Mouse (Mus musculus) CH12.LX (cell line): ENCODE data around the gene Gucy2d. TPM values are rescaled to one million over a fixed set of nuclear protein-coding genes. Genes with fewer than 3 reads are reported as not detected.

Experiments used
- DNase-seq: peaks from one replicate; pipeline ENCODE4 v3.0.0-alpha.2; 2013; ENCODE audit errors: extremely low read depth
- H3K27ac ChIP-seq: 2 replicates; pipeline ENCODE4 v1.5.1; 2012; ENCODE audit warnings: low read depth, mild to moderate bottlenecking, control low read depth, moderate library complexity; ENCODE audit not compliant: insufficient read depth
- H3K27me3 ChIP-seq: replicated peaks from 2 replicates; pipeline ENCODE3; 2012; ENCODE audit warnings: inconsistent platforms
- H3K36me3 ChIP-seq, 2 experiments: replicated peaks in 1 of 2; 2 replicates each; pipeline versions ENCODE3 to v1.6.1; 2012; ENCODE audit warnings: inconsistent platforms in 1 of 2, low read length in 1 of 2, mild to moderate bottlenecking in 1 of 2, mixed read lengths in 1 of 2, moderate library complexity in 1 of 2; ENCODE audit not compliant: control insufficient read depth in 1 of 2, insufficient read depth in 1 of 2
- H3K4me1 ChIP-seq, 2 experiments: 2 replicates each; pipeline ENCODE4 v1.6.1; 2012; ENCODE audit warnings: inconsistent platforms in 1 of 2, moderate library complexity in 1 of 2; ENCODE audit not compliant: insufficient read depth in 2 of 2, control insufficient read depth in 1 of 2
- H3K4me2 ChIP-seq: 2 replicates; pipeline ENCODE4 v1.6.1; 2012; ENCODE audit warnings: low read depth, mild to moderate bottlenecking, control low read depth; ENCODE audit not compliant: poor library complexity, insufficient read depth, severe bottlenecking
- H3K4me3 ChIP-seq, 3 experiments: fragments of 150-350 bp in 1 of 3; sonication (generic) in 1 of 3; replicated peaks in 1 of 3; 2 replicates each; pipeline versions ENCODE3 to v1.5.1; 2011 to 2012; ENCODE audit warnings: low read depth in 2 of 3, low read length in 2 of 3, mild to moderate bottlenecking in 2 of 3, moderate library complexity in 2 of 3, control low read depth in 1 of 3, improper control_type of control experiment in 1 of 3, inconsistent platforms in 1 of 3, mixed read lengths in 1 of 3; ENCODE audit not compliant: poor library complexity in 1 of 3
- H3K79me2 ChIP-seq: replicated peaks from 2 replicates; pipeline ENCODE4 v1.6.1; 2012; ENCODE audit warnings: mild to moderate bottlenecking, moderate library complexity; ENCODE audit not compliant: control insufficient read depth, poor library complexity, insufficient read depth, severe bottlenecking; ENCODE audit errors: extremely low read depth
- H3K9ac ChIP-seq: 2 replicates; pipeline ENCODE4 v1.6.1; 2012; ENCODE audit warnings: low read depth, mild to moderate bottlenecking, control low read depth, moderate library complexity; ENCODE audit not compliant: insufficient read depth
- H3K9me3 ChIP-seq: replicated peaks from 2 replicates; pipeline ENCODE3; 2012; ENCODE audit warnings: low read length, inconsistent platforms, mixed read lengths
- CHD2 ChIP-seq: IDR thresholded peaks from 2 replicates; pipeline ENCODE4 v1.6.1; 2011; ENCODE audit warnings: low read length, improper control_type of control experiment
- CTCF ChIP-seq, 2 experiments: IDR thresholded peaks in 1 of 2; conservative IDR thresholded peaks in 1 of 2; 2 replicates each; pipeline ENCODE4 v1.5.1; 2011 to 2012; ENCODE audit warnings: low read depth in 2 of 2, low read length in 2 of 2, improper control_type of control experiment in 1 of 2, inconsistent platforms in 1 of 2, mild to moderate bottlenecking in 1 of 2, moderate library complexity in 1 of 2
- EP300 ChIP-seq: IDR thresholded peaks from 2 replicates; pipeline ENCODE4 v1.6.1; 2011; ENCODE audit warnings: low read length, improper control_type of control experiment
- GABPA ChIP-seq: IDR thresholded peaks from 2 replicates; pipeline ENCODE4 v1.6.1; 2012; ENCODE audit warnings: low read depth, low read length, improper control_type of control experiment, inconsistent platforms; ENCODE audit not compliant: insufficient replicate concordance
- IRF4 ChIP-seq: IDR thresholded peaks from 2 replicates; pipeline ENCODE4 v1.6.1; 2014; ENCODE audit warnings: low read depth, mild to moderate bottlenecking, inconsistent platforms, low read length, improper control_type of control experiment
- JUN ChIP-seq: IDR thresholded peaks from 2 replicates; pipeline ENCODE4 v1.6.1; 2011; ENCODE audit warnings: low read depth, mild to moderate bottlenecking, low read length, improper control_type of control experiment, moderate library complexity; ENCODE audit not compliant: insufficient read depth
- JUND ChIP-seq: conservative IDR thresholded peaks from 2 replicates; pipeline ENCODE4 v1.6.1; 2011; ENCODE audit warnings: low read depth, low read length, improper control_type of control experiment
- KAT2A ChIP-seq: IDR thresholded peaks from 2 replicates; pipeline ENCODE4 v1.6.1; 2012; ENCODE audit warnings: low read length, improper control_type of control experiment, inconsistent platforms; ENCODE audit not compliant: insufficient replicate concordance
- MAZ ChIP-seq: IDR thresholded peaks from 2 replicates; pipeline ENCODE4 v1.6.1; 2012; ENCODE audit warnings: low read depth, mild to moderate bottlenecking, inconsistent platforms, low read length, improper control_type of control experiment, moderate library complexity
- MXI1 ChIP-seq: IDR thresholded peaks from 2 replicates; pipeline ENCODE4 v1.6.1; 2011; ENCODE audit warnings: mild to moderate bottlenecking, low read depth, low read length, improper control_type of control experiment
- MYC ChIP-seq: IDR thresholded peaks from 2 replicates; pipeline ENCODE4 v1.6.1; 2011; ENCODE audit warnings: low read depth, mild to moderate bottlenecking, improper control_type of control experiment, low read length
- NELFE ChIP-seq: IDR thresholded peaks from 2 replicates; pipeline ENCODE4 v1.6.1; 2011; ENCODE audit warnings: low read depth, low read length, improper control_type of control experiment
- POLR2A ChIP-seq: IDR thresholded peaks from 2 replicates; pipeline ENCODE4 v1.6.1; 2011; ENCODE audit warnings: low read depth, mild to moderate bottlenecking, improper control_type of control experiment, low read length
- POLR2AphosphoS2 ChIP-seq: IDR thresholded peaks from 2 replicates; pipeline ENCODE4 v1.6.1; 2011; ENCODE audit warnings: low read depth, low read length, improper control_type of control experiment
- RCOR1 ChIP-seq: conservative IDR thresholded peaks from 2 replicates; pipeline ENCODE4 v1.6.1; 2012; ENCODE audit warnings: low read depth, mild to moderate bottlenecking, inconsistent platforms, low read length, improper control_type of control experiment
- SMC3 ChIP-seq: IDR thresholded peaks from 2 replicates; pipeline ENCODE4 v1.6.1; 2011; ENCODE audit warnings: low read depth, low read length, improper control_type of control experiment
- TBP ChIP-seq: conservative IDR thresholded peaks from 2 replicates; pipeline ENCODE4 v1.6.1; 2011; ENCODE audit warnings: low read depth, low read length, improper control_type of control experiment
- UBTF ChIP-seq: IDR thresholded peaks from 2 replicates; pipeline ENCODE4 v1.6.1; 2012; ENCODE audit warnings: low read depth, mild to moderate bottlenecking, inconsistent platforms, low read length, improper control_type of control experiment, moderate library complexity
- ZC3H11A ChIP-seq: IDR thresholded peaks from 2 replicates; pipeline ENCODE4 v1.6.1; 2012; ENCODE audit warnings: low read depth, mild to moderate bottlenecking, inconsistent platforms, low read length, improper control_type of control experiment
- ZKSCAN1 ChIP-seq: IDR thresholded peaks from 2 replicates; pipeline ENCODE4 v1.6.1; 2012; ENCODE audit warnings: low read depth, inconsistent platforms, low read length, improper control_type of control experiment, borderline replicate concordance
- dilution Hi-C: fragments of 300-500 bp; cut with MboI; formaldehyde crosslinking; loops from 2 replicates; pipeline ENCODE4 v1.14.3; 2020; ENCODE audit warnings: low sequenced_read_pairs; ENCODE audit not compliant: extremely low pct_unique_long_range_greater_than_20kb, extremely low pct_ligation_motif_present
- in situ Hi-C: fragments of 300-500 bp; cut with MboI; formaldehyde crosslinking; loops from 3 replicates; pipeline ENCODE4 v1.14.3; 2019; ENCODE audit warnings: low sequenced_read_pairs, low pct_ligation_motif_present, low pct_unique_long_range_greater_than_20kb, mixed read lengths
- polyA plus RNA-seq: library from polyadenylated mRNA; unstranded; fragments of >175 nt; gene quantifications from 2 replicates; pipeline ENCODE4 v1.2.1, GENCODE M21; 2012; ENCODE audit warnings: low read depth; ENCODE audit not compliant: insufficient read length
- total RNA-seq, 2 experiments: library from RNA; depleted of rRNA; stranded (reverse); fragments of 300-350 nt in 1 of 2; fragments of >200 nt in 1 of 2; gene quantifications; 2 replicates each; pipeline ENCODE4 v1.2.3; 2012 to 2014

The Gucy2d gene
- total and polyA plus RNA-seq, 3 experiments = not detected

DNA sequence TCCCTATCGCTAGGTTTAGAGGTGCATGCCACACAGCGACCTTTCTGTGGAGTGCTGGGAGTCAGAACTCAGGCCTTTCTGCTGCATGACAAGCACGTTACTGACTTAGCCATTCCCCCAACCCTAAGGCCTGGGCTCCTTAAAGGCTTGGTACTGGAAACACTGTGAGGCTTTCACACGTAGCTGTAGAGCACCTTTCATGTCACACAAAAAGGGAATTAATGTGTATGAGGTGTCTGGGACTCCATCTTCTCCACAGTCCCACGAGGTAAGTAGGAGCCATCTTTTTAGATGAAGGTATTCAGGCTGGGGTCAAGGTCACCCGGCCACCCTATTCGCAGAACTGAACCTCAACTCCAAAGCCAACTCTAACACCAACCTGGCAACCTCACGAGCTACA lies 41.6 kb downstream of the Gucy2d start:
- Histone ChIP-seq H3K4me2 (no peak overlapping the region), H3K27ac (no peak overlapping the region), H3K9me3 (no peaks in the 10 kb centered on the region), H3K36me3 (no peaks in the 10 kb centered on the region), H3K27me3 (peaks cover 11% of the 10 kb centered on the region), H3K9ac (no peak overlapping the region), H3K4me1 (peaks cover 37 to 52% of the 10 kb centered on the region in 2 experiments), H3K79me2 (no peaks in the 10 kb centered on the region), H3K4me3 (no peak overlapping the region)
- in situ Hi-C loops = loop anchor here (10.0 kb wide), 1 partner anchor 353 kb away; the partner anchor contains the start of gene Wnt11
- no peak for TF ChIP-seq MYC
- dilution Hi-C loops = no loop called here
- no peak for DNase-seq

DNA sequence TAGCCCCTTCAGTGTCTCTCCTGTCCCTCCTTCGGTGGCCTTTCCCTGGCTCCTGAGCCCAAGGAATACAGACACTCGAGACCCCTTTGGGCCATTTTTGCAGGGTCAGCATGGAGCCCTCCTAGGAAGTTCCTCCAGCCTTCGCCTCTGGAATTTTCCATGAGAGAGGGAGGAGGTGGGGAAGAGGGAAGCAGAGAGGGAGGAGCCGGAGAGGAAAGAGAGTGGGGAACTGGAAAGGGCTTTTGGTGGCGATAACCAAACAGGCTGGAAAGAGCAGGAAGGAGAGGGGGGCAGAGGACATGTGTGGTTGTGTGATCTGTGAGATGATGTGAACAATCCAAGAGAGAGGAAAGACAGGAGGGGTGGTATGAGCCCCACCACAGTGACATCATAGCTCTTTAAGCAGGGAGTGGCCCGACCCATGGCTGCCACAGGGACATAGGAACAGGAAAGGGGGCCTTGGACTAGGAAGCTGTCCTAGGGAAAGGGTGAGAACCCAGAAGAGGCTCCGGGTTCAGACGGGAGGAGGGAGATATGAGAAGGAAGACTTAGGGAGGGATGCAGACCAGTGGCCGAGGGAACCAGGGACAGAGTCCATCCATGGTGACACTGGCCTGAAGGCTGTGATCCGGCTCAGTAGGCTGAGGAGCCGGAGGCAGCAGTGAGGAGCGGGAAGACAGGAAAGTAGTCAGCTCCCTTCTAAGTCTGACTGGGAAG lies 42.5 kb downstream of the Gucy2d start:
- Histone ChIP-seq H3K4me2 (no peak overlapping the region), H3K36me3 (no peaks in the 10 kb centered on the region), H3K4me3 (no peak overlapping the region), H3K9me3 (no peaks in the 10 kb centered on the region), H3K9ac (no peak overlapping the region), H3K27ac (no peak overlapping the region), H3K4me1 (peaks cover 38 to 60% of the 10 kb centered on the region in 2 experiments), H3K27me3 (peaks cover 11% of the 10 kb centered on the region), H3K79me2 (no peaks in the 10 kb centered on the region)
- DNase-seq = no peak
- in situ Hi-C loops (loop anchor here (10.0 kb wide), 1 partner anchor 352 kb away; the partner anchor contains the start of gene Wnt11), dilution Hi-C loops (no loop called here)
- TF ChIP-seq CTCF (conservative IDR thresholded peaks at IDR 0.05 in 1 of 2, IDR thresholded peaks at IDR 0.05 in 1 of 2; ENCODE audit: low read depth in 2 of 2, low read length in 2 of 2) (no peak), POLR2AphosphoS2 (no peak), ZC3H11A (no peak), POLR2A (no peak), JUND (no peak), MXI1 (no peak), CHD2 (no peak), TBP (no peak), RCOR1 (no peak), IRF4 (no peak), KAT2A (no peak), SMC3 (no peak), NELFE (no peak), EP300 (no peak), UBTF (no peak), GABPA (no peak), ZKSCAN1 (no peak), MAZ (no peak), JUN (no peak)
